Mouse (Mus musculus) thymus, adult 18-20 months (tissue): ENCODE measurements around the gene Galnt4.

Experiments used
- DNase-seq, 2 experiments: peaks; one replicate each; pipeline ENCODE4 v3.0.0; 2022; ENCODE audit warnings: mixed read lengths in 2 of 2

Gene Galnt4

DNA sequence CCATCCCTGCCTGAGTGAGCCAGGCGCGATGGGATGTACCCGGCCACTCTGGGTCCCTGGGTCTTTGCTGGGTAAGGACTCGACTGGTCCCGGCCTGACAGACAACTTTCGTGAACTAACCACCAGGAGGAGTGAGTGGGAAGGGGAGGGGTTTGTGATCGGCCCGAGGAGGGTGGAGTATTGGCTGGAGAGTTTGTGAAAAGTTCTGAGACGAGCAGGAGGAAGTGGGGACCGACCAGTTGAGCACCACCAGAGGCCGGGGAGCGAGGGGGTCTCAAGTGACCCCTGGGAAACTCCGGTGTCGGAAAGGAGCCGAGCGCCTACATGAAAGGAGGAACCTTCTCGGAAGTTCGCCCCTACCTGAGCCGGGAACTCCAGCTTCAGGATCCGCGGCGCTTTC is at the start of gene Galnt4:
Gene Galnt4, plus strand, starts transcription at position 196 of the 400 bp plus-strand sequence.
- peak; percentile 78 to 85 for DNase-seq

DNA sequence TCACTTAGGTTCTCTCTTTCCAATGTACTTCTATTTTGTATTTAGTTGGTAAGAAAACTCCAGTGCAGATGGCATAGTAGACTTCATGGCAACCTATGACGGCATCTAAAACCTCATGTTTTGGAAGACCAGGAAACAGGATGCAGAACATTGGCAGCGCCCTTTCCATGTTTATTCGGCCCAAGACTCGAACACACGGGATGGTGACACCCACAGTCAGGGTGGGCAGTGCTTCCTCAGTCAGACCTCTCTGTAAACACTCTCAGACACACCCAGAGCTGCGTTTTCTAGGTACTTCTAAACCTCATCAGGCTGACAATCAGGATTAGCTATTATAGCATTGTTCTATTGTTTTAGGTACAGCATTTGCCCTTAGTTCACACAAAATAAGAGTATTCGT is 47.4 kb upstream of the Galnt4 start:
- no peak for DNase-seq

DNA sequence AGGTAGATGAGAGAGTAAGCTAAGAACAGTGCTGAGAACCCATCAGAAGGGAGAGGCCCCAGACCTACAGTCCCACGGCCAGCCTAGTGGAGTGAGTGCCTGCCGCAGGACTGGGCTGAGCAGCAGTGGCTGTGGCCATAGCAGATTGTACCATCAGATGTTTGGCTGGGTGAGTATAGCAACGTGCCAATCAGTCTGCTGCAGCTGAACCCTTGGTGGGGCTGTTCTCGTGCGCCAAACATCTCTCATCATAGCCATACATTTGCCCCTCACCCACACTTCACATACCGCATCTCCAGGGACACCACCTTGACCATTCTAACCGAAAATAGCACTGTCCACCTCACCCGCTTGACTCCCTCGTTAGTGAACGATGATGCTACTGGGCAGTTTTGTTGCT is 46.5 kb upstream of the Galnt4 start:
- no peak for DNase-seq

DNA sequence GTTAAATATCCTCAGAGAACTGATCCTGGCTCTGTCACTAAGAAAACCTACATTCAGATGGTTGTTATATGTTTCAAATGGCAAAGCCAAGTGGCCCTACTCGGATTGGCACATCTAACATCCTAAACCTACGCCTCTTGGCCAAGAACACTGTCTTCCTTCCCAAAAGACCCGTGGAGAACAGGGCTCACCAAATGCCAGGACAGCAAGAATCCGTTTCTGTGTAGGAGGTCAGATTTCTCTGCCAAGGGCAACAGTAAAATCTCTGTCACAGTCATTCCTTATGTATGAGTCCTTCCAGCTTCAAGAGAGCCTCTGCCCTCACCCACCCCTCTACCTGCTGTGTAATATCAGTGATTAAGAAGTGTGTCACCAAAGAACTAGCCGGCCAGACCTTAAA is 45.4 kb upstream of the Galnt4 start:
- no peak for DNase-seq

DNA sequence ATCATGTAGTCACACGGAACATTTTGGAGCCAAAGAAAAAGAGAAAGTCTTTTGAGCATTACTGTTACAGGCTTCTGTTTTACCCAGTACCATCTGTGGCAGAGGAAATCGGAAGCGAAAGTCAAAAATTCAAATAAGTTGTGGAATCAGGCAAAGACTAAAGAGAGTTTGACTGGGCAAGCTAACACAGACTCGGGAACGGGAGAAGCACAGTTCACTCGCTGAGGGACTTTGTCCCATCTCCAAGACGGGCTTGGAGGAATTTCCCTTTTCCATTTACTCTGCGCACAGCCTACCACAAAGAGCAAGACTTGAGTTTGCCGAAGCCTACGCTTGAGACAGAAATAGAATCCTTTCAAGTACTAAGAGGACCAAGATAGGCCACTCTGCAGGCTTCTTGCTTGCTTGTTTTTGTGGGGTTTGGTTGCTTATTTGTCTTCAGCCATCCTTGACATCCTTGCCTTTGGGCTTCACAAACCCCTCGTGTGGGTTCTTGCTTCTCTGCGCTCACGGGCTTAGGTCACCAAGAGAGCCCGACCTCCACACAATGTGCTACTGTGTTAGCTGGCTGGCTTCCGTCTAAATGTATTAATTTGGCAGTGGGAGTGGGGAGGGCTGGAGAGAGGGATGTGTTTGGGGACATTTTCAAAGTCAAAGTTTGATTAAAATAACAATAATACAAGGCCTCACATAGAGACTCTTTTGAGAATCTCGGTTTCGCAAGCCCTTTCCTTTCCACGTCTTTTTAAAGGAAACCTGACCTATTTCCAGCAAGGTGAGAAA is 31.7 kb upstream of the Galnt4 start:
- DNase-seq = no peak

DNA sequence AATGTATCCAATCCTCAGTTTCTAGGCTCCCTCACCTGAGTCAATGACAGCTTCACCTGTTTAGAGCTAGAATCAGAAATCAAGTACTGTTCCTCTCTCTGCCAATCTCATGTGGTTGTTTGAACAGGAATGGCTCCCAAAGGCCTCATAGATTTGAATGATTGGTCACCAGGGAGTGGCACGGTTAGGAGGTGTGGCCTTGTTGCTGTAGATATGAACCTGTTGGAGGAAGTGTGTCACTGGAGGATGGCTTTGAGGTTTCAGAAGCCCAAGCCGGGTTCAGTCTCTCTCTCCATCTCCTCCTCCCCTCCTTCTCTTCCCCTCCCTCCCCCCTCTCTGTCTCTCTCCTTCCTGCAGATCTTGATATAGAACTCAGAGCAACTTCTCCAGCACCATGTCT is 29.3 kb upstream of the Galnt4 start:
- no peak for DNase-seq

DNA sequence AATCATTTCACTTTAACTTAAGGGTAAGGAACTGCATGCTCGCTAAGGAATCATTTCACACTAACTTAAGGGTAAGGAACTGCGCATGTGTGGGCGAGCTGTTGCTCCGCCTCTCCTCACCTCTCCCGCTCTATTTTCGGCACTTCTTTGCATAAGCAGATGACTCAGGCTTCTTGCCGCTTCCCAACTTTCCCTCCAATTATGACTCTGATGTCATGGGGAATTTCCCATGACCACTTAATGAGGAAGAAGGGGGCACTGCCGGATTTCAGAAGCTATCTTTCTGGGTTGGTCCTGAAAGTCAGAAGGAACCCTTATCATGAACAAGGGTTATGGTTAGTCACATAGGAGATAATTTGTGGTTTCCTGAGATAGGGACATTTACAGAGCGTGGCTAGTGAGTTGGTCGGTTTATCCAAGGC is 26.4 kb upstream of the Galnt4 start:
- DNase-seq = no peak

DNA sequence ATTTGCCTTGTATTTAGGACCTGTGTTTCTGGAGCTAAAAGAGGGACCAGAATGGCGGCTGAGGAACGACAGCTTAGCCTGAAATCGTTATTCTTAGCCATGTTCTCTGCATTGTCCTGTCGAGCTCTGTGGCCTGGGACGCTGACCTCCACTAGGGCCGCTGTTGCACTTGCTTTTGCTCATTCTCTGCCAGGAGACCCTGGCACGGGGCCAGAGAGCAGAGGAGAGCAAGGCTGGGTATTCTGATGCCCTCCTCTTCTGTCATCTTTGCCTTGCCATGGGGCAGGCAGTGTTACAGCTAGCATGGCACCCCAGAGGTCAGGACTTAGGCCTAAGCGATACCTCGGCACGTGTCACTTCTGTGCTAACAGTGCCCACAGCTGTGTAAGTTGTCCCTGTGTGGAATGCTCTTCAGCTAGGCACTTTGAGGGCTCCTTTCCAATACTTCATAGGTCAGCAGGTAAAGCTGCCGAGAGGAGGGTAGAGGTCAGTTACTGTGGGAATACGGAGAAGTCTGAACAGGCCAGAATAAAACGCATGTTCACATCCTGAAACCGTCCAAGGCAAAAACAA is 24.4 kb upstream of the Galnt4 start:
- DNase-seq = no peak

DNA sequence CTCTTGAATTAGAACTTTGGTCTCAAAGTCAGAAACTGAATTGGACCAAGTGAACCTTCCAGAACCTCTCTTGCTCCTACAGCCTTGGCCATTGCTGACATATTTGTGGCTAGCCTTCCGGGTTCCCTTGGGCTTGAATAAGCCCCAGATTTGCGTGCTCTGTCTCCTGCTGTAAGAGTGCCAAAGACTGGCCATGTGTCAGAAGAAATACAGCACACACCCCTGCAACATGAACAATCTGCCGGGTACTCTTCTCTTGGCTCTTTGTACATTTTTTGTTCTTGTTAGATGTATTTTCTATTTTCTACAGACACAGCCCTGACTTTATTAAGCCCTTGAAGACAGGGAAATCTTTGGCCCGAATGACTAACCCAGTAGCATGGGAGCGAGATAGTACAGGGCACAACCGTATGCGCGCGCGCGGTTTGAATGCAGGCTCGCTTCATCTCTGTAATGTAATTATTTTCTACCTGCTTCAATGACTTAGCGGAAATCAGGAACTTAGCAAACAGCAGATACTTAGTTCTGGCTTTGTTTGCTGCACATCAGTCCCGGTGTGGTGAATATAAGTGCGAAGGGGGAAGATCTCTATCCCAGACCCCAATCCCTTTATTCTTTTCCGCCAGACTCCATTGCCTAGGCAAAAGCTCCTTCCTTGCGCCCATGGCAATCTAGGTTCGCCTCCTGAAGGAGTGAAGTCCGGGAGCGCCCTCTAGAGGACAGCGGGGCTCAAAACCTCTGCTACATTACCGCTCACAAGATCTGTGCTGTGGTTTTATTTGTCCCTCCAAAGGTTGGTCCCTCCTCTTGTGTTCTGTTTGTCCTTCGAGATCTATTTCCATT is 23.3 kb upstream of the Galnt4 start:
- peak; percentile 42 to 54 for DNase-seq

DNA sequence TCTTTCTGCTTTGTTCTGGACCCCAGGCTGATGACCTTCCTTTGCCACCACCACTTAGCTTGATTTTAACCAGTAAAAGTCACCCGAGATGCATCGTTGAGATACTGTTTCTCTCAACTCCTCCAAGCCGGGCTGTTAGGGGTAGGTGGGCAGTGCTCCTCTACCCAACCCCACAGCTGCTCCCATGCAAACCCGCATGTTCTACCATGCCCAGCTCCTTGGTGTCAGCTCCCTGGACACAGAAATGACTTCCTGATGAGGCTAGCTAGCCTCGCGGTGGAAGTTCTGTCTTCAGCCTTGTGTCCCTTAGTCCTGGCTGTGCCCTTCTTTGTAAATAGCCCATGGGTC is 22.7 kb upstream of the Galnt4 start:
- no peak for DNase-seq

DNA sequence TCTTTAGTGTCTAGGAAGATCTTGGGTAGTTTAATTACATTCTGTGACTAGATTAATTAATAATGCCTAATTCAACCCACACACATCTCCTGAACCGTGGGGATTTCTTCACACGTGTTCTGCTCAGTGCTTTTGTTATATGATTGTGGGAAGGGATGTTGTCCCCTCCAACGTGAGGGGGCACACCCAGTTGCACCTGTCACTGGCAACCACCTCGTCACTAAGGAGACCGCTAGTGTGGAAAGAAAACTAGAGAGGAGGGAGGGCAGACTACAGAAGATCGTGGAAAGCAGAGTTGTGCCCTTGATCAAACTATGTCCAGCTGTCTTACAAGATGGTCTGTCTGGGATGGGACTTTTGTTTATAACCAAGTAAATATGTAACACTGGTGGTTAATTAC is 21.9 kb upstream of the Galnt4 start:
- DNase-seq = no peak

DNA sequence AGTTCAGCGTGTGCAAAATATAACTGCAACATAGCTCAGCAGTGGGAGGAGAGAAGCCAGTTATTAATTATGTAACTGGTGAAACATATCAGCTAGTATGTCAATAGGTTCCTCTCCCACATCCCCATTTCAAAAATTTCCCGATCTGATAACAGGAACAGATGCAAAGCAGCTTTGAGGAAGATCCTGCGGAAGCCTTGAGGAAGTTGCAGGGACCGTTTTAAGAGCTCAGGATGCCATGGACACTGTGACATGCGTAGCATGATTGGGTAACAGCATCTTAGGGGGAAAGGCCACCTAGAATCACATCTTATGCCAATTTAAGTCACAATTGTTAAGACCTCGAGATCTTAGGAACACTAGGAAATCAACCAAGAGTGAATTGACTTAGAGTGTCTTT is 18.1 kb upstream of the Galnt4 start:
- no peak for DNase-seq

DNA sequence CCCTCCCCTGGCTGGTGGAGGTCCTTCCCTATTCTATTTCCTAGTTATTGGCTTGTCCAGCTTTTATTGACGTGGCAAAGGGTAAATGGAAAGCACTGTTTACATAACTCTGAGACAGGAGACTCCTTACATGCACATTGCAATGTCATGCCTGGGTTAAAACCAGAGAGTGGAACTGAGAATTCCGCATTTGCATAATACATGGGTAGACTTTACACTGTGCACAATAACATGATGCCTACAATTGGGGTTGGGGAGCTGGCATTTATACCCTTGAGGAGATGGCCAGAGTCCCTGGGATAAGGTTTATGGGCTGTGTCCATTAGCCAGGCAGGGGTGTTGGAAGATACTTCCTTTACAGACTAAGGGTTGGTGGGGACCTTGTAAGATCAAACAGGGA is 14.6 kb upstream of the Galnt4 start:
- DNase-seq = no peak

DNA sequence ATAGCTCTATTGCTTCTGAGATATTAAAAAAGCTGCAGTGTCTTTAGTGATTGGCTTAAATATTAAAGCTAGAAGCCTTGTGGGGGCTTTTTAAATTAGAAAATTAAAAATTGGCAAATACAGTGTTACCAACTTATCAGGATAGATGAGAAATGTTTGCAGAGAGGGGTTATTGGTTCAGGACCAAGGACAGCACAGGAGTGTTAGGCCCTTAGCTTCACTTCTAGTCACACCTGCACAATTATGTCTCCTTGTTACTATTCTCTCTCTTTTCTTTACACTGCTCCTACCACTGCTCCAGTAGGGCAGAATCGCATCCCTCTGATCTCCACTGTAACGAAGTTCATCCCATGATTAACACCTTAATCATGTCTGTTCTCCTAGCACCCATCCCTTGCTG is 12.8 kb upstream of the Galnt4 start:
- no peak for DNase-seq

DNA sequence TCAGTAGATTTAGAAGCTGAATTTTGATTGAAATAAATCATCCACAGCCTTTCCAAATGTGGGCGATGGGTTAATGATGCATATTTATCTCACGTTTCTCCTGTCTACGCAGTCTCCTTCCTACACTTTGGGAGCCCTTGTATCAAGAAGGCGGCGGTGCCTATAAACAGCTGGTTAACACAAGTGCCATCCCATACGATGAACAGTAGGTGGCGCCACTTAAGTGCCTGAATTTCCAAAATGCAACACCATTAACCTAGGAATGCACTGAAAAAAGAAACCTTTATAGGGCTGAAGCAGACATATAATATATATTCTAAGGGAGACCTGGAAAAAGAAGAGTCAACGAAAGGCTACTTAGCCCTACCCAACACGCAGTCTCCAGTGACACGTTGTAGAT is 10.6 kb upstream of the Galnt4 start:
- no peak for DNase-seq

DNA sequence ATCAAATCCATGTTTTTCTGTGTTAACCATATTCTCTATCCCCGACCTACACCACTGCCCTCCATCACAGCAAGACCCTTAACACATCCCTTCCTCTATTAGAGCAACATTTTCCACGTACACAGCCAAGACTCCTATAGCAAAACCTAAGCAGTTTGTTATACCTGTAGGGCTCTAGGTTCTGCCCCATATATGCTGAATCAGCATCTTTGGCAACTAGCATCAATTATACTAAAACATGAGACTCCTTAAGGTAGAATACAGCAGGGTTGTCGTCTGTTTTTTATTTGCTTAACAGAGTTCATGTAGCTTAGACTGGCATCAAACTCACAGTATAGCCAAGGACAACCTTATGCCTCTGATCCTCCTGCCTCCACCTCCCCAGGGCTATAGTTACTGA is 2.4 kb upstream of the Galnt4 start:
- DNase-seq = no peak

DNA sequence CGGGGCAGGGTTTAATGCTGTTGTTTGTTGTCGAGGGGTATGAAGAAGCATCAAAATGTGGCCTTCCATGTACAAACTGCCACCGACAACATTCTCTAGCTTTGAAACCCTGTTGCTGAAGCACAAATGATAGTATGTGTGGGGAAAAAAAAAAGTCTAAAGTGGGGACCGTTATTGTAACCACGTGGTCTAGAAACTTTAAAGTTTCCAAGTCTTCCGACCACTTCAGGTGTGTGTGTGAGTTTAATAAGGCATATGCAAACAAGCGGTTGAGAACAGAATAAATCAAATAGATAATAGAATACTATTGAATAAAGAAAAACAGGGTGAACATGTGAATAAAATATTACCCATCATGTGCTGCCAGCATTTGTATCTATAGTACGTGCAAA is 1.7 kb upstream of the Galnt4 start:
- DNase-seq = no peak

DNA sequence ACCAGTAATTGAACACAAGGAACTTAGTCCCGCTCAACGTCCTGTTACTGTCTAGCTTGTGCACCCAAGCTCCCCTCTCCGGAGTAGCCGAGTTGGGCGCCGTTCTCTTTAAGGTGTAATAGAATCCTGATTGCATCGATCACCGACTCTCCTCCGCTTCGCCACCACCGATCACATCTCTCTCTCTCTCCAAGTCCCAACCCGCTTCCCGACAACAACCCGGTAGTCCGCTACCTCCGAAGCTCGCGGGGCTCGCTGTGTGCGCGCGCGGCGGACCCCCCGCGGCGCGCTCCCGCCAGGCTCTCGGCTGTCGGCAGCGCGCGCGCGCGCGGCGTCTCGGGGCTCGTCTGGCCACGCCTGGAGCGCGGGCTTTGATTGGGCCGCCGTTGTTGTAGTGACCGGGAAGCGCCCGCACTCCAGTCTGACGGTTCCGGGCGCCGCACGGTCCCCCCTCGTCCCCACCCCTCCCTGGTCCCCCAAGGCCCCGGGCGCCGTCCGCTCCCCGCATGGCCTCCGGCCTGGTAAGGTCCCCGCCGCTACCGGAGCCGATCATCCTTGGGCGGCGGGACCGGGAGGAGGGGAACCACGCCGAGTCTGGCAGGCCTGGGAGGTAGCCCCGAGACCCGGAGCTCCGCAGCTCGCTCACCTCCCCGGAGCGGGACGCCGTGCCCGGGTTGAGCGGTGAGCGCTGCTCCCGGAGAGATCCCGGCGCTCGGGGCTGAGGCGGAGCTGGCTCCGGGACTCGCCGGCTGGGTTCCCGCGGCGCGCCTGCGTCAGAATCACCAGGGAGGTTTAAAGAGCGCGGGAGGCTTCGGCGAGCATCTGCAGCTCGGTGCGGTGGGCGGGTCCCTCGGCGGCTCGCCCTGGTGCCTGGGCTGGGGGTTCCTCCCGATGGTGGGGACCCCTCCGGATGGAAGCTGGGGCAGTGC is 992 bp upstream of the Galnt4 start, which contains the start of gene Poc1b:
Gene Poc1b, plus strand, starts transcription at position 334 of the 929 bp plus-strand sequence.
- peak; percentile 64 to 72 for DNase-seq

DNA sequence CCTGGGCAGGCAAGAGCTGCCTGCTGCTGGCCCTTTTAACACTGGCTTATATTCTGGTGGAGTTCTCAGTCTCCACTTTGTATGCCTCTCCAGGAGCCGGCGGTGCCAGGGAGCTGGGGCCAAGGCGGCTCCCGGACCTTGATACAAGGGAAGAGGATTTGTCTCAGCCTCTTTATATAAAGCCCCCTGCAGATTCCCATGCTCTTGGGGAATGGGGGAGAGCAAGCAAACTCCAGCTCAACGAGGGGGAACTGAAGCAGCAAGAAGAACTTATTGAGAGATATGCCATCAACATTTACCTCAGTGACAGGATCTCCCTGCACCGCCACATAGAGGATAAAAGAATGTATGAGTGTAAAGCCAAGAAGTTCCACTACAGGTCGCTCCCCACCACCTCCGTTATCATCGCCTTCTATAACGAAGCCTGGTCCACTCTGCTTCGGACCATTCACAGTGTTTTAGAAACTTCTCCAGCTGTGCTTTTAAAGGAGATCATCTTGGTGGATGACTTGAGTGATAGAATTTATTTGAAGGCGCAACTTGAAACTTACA is 548 bp downstream of the Galnt4 start:
- DNase-seq = no peak

DNA sequence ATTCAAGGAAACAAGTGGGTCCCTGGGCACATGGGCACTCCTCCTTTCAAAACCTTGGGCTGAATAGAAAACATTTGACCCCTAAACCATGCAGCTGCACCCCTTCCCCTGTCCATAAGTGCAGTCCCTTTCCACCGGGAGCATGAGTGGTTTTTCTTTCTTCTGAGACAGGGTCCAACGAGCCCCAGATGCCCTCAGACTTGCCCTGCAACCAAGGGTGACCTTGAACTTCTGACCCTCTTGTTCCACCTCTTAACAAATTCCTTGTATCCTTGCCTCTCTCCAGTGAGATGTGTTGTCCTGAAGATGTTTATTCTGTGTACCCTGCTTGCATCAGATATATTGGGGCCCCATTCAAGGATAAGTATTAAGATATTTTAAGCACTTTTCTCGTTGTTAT is 5.6 kb downstream of the Galnt4 start:
- no peak for DNase-seq

DNA sequence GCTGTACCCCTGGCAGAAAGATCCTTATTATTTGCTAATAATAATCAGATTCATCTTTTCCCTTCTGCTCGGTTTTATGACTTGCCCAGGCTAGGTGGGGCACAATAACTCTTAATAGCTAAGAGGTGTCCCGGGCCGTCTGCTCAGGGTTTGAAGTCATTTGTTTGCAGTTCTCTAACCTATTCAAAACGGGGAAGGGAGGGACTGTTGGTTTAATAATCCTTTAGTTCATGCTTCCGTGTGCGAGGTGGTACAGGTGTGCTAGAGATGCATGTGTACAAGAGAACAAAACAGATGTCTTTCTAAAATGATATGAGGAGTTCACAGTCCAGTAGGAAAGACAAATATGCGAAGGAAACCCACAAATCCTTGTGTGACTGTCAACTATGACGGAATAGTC is 6.3 kb downstream of the Galnt4 start:
- DNase-seq = no peak

DNA sequence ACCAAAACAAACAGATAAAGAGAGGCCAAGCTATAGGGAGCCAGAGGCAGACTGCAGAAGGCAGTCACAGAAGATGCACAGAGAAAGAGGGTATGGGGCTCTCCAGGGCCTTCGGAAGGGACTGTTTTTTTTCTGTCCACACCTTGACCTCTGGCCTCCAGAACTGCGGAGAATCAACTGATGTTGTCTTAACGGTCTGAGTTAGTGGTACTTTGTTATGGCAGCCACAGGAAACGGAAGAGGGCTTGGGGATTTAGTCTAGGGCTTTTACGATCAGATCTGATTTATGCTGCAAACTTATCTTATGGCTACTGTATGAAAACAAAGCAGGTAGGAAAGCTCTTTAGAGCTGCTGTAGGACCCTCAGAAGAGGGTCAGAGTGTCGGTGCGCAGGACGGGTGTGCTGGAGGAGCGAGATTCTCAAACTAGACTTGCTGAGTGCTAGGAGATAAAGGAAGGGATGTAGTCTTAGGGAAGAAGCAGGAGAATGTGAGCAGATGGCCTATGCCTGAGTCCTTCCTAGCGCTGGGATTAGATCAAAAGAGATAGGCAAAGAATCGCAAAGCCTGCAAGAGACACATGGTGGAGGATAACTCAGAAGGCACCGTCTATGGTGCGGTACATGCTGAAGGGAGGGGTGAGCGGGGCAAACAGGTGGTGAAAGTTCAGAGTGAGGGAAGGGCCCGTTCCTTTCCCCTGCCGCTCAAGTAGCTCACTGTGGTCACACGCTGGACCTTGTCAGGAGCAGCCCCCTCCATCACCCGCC is 7.7 kb downstream of the Galnt4 start:
- DNase-seq = peak in 1 of 2 experiments; percentile 36
